Mouse (Mus musculus): ENCODE results near the gene Tagln2. TPM values are rescaled to one million over a fixed set of nuclear protein-coding genes. Genes with fewer than 3 reads are reported as not detected.

Tagln2 gene
- total RNA-seq, 2 experiments from 2014 or later: 146 to 158 TPM

- DNase-seq (ENCODE audit: low spot score in 2 of 2): no peak
Measured at GRCm38 (mm10) chr1:172480376-172480775, 19.5 kb upstream of the Tagln2 start.

- no peak for DNase-seq (ENCODE audit: low spot score in 2 of 2)
Measured at GRCm38 (mm10) chr1:172481111-172481510, 18.7 kb upstream of the Tagln2 start.

GRCm38 (mm10) chr1:172481540-172482280, 18.1 kb upstream of the Tagln2 start, which contains the start of gene Igsf9:
Igsf9 (plus strand) TSS chr1:172481788.
- DNase-seq (ENCODE audit: low spot score in 2 of 2): peak; percentile 76 to 88

- DNase-seq (ENCODE audit: low spot score in 2 of 2): no peak
Measured at GRCm38 (mm10) chr1:172482518-172483360, 17.1 kb upstream of the Tagln2 start.

- DNase-seq (ENCODE audit: low spot score in 2 of 2): no peak
Measured at GRCm38 (mm10) chr1:172483361-172483660, 16.5 kb upstream of the Tagln2 start.

GRCm38 (mm10) chr1:172484236-172484635, 15.6 kb upstream of the Tagln2 start:
- no peak for DNase-seq (ENCODE audit: low spot score in 2 of 2)

GRCm38 (mm10) chr1:172484671-172485070, 15.2 kb upstream of the Tagln2 start:
- DNase-seq (ENCODE audit: low spot score in 2 of 2): no peak

GRCm38 (mm10) chr1:172485821-172486220, 14.0 kb upstream of the Tagln2 start:
- DNase-seq (ENCODE audit: low spot score in 2 of 2): no peak

GRCm38 (mm10) chr1:172486236-172486635, 13.6 kb upstream of the Tagln2 start:
- no peak for DNase-seq (ENCODE audit: low spot score in 2 of 2)

GRCm38 (mm10) chr1:172486651-172487050, 13.2 kb upstream of the Tagln2 start:
- DNase-seq (ENCODE audit: low spot score in 2 of 2): no peak

GRCm38 (mm10) chr1:172487859-172488258, 12.0 kb upstream of the Tagln2 start:
- no peak for DNase-seq (ENCODE audit: low spot score in 2 of 2)

GRCm38 (mm10) chr1:172488831-172489230, 11.0 kb upstream of the Tagln2 start:
- no peak for DNase-seq (ENCODE audit: low spot score in 2 of 2)

- DNase-seq (ENCODE audit: low spot score in 2 of 2): no peak
Measured at GRCm38 (mm10) chr1:172489585-172490250, 10.1 kb upstream of the Tagln2 start.

- DNase-seq (ENCODE audit: low spot score in 2 of 2): peak; percentile 87 to 89
Measured at GRCm38 (mm10) chr1:172490261-172490661, 9.6 kb upstream of the Tagln2 start.

- DNase-seq (ENCODE audit: low spot score in 2 of 2): no peak
Measured at GRCm38 (mm10) chr1:172492047-172492446, 7.8 kb upstream of the Tagln2 start.

GRCm38 (mm10) chr1:172493516-172493915, 6.3 kb upstream of the Tagln2 start:
- DNase-seq (ENCODE audit: low spot score in 2 of 2): no peak

- DNase-seq (ENCODE audit: low spot score in 2 of 2): no peak
Measured at GRCm38 (mm10) chr1:172496030-172496429, 3.8 kb upstream of the Tagln2 start.

- no peak for DNase-seq (ENCODE audit: low spot score in 2 of 2)
Measured at GRCm38 (mm10) chr1:172497428-172497827, 2.4 kb upstream of the Tagln2 start.

GRCm38 (mm10) chr1:172500451-172501370, 864 bp downstream of the Tagln2 start:
- peak; percentile 57 to 68 for DNase-seq (ENCODE audit: low spot score in 2 of 2)

- DNase-seq (ENCODE audit: low spot score in 2 of 2): peak in 1 of 2 experiments; percentile 63
Measured at GRCm38 (mm10) chr1:172501371-172502144, 1.7 kb downstream of the Tagln2 start.

All from gastrocnemius, postnatal 4 days (tissue).